Mouse (Mus musculus) testis, adult 2 months (tissue): ENCODE results near the gene Setd4. TPM values are rescaled to one million over a fixed set of nuclear protein-coding genes. Genes with fewer than 3 reads are reported as not detected.
"Not testable (repeated sequence)": the region's sequence is repeated elsewhere in the genome, so short reads cannot be mapped to it uniquely, and the experiment has no call there.

ENCODE experiments used
- H3K27ac ChIP-seq: fragments of 200-500 bp; 2 replicates; pipeline ENCODE4 v1.5.1; 2012; ENCODE audit warnings: low read depth, low read length; ENCODE audit not compliant: control insufficient read depth, insufficient read depth
- H3K27me3 ChIP-seq: fragments of 200-500 bp; 2 replicates; pipeline ENCODE4 v1.6.1; 2012; ENCODE audit warnings: mild to moderate bottlenecking, low read length, moderate library complexity; ENCODE audit not compliant: control insufficient read depth, insufficient read depth
- H3K36me3 ChIP-seq: fragments of 200-500 bp; 2 replicates; pipeline ENCODE4 v1.6.1; 2012; ENCODE audit warnings: mild to moderate bottlenecking, low read length; ENCODE audit not compliant: control insufficient read depth, insufficient read depth
- H3K4me1 ChIP-seq: fragments of 200-500 bp; 2 replicates; pipeline ENCODE4 v1.6.1; 2012; ENCODE audit warnings: low read length; ENCODE audit not compliant: control insufficient read depth, insufficient read depth
- H3K4me3 ChIP-seq: fragments of 200-500 bp; 2 replicates; pipeline ENCODE4 v1.5.1; 2012; ENCODE audit warnings: low read depth, mild to moderate bottlenecking, low read length, moderate library complexity, mixed read lengths; ENCODE audit not compliant: control insufficient read depth
- CTCF ChIP-seq: fragments of 200-500 bp; IDR thresholded peaks from 2 replicates; pipeline ENCODE4 v1.5.1; 2012; ENCODE audit warnings: low read depth, mild to moderate bottlenecking, inconsistent platforms, low read length, moderate library complexity; ENCODE audit not compliant: control insufficient read depth, insufficient read depth, insufficient replicate concordance
- POLR2A ChIP-seq: fragments of 200-500 bp; IDR thresholded peaks from 2 replicates; pipeline ENCODE4 v1.6.1; 2012; ENCODE audit warnings: low read depth, mild to moderate bottlenecking, inconsistent platforms, low read length, moderate library complexity; ENCODE audit not compliant: control insufficient read depth
- polyA plus RNA-seq: library from polyadenylated mRNA; depleted of rRNA; stranded (reverse); fragments of >200 nt; gene quantifications from 2 replicates; pipeline ENCODE4 v1.2.3, GENCODE M21; 2012; rRNA removed

Gene Setd4
- polyA plus RNA-seq = 6.2 and 7.7 TPM in 2 replicates

DNA sequence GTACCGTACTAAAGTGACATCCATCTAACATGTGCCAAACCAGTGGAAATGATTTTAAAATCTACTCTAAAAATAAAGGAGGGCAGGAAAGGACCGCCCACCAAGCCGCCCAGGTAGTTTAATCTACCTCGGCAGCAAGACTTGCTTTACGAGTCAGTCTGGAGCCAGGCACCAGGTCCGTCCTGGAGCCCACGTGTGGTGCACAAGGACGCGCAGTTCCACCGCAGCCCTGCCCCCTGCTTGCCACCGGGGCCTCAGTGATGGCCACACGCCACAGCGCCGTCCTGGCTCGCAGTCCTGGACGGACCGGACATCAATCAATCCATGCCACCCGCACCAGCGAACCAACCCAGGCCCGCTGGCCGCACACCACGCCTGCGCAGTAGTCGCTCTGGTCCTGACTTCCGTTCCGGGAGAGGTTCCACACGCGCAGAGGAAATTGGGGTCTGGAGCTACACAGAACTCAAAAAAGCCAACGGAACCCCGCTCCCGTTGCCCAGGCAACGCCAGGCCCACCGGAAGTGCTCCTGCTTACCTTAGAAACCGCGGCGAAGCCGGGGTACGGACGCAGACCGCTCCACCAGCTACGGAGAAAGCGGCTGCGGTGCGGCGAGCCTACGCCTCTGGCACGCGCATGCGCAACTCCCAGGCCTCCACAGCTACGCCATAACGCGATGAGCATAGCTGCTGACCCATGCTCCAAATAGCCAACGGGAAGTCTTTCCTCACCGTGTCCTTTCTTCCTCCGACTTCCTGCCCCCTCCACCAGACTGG is at the start of gene Setd4:
TSS of gene Setd4 (minus strand) at position 625 of the 774 bp plus-strand sequence.
- 0 out of 2 replicates have a peak, but pooled peaks have one; percentile 10 for TF ChIP-seq CTCF
- TF ChIP-seq POLR2A = peak; percentile 86
- Histone ChIP-seq H3K36me3 (no peaks in the 10 kb centered on the region), H3K27me3 (no peaks in the 10 kb centered on the region), H3K27ac (peak within 1 kb of the TSS; percentile 94), H3K4me1 (peaks cover 16% of the 10 kb centered on the region), H3K4me3 (peak within 1 kb of the TSS; percentile 99)

DNA sequence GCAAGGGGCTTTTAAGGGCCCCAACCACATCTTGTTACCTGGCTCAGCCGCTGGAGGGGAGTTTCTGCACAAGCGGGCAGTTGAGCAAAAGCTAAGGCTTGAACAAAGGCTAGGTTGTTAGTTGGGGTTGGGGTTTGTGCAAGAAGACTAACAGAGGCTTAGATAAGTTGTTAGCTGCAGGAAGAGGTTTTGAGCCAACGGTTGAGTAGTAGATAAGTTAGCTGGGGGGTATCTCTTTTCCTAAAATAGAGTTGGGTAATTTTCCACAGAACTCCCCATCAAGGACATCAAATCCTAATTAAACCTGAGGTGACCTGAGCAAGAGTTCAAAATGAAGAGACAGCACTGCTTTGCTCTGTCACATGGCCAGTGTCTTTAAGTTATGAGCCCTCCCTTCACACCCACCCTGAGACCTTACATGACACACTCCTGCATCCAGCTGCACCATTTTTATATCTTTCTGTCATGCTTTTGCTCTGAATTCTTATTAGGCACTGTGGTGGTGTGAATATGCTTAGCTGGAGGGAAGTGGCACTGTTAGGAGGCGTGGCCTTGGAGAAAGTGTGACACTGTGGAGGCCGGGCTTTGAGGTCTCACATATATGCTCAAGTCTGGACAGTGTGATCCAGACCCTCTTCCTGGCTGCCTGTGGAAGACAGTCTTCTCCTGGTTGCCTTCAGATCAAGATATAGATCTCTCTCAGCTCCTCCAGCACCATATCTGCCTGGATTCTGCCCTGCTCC is 44.7 kb upstream of the Setd4 start:
- H3K27ac ChIP-seq = no peak overlapping the region
- H3K4me3 ChIP-seq = no peak overlapping the region
- H3K27me3 ChIP-seq = no peaks in the 10 kb centered on the region
- no peaks in the 10 kb centered on the region for H3K36me3 ChIP-seq
- TF ChIP-seq POLR2A (no peak), CTCF (no peak)
- no peaks in the 10 kb centered on the region for H3K4me1 ChIP-seq

DNA sequence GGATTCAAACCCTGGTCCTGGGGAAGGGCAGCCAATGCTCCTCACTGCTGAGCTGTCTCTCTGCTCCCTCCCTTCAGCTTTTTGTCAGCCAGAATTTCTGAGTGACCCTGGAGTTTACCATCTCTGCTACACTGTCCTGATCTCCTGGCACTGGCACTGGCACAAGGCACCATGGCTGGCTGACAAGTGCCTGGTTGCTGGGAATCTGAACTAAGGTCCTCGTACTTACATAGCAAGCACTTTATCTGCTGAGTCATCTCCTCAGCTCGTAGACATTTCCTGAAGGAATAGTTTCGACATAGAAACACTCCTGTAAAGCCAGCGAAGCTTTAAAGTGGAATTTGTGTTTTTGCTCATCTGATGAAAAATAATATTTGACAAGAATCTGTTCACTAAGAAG is 40.1 kb upstream of the Setd4 start:
- TF ChIP-seq CTCF = no peak
- TF ChIP-seq POLR2A = no peak
- H3K27me3 ChIP-seq = no peaks in the 10 kb centered on the region
- H3K36me3 ChIP-seq = no peaks in the 10 kb centered on the region
- no peak overlapping the region for H3K4me3 ChIP-seq
- no peak overlapping the region for H3K27ac ChIP-seq
- no peaks in the 10 kb centered on the region for H3K4me1 ChIP-seq

DNA sequence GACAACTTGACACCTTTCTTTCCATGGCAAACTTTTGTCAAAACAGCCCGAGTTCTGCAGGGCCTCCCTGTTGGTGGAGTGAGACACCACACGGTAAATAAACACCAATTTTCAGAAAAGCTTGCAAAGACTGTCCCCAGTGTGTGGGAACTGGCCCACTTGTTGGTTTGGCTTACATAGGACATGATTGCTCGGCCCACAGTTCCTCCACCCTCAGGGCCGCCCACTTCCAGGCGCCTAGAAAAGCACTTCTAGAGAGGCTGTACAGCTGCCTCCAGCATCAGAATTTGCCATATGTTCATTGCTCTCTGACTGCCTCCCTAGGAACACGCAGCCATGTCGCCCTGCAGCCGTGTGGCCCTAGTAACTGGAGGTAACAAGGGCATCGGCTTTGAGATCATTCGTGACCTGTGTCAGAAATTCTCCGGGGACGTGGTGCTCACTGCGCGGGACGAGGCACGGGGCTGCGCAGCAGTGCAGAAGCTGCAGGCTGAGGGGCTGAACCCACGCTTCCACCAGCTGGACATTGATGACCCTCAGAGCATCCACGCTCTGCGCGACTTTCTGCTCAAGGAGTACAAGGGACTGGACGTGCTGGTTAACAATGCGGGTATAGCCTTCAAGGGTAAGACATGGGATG is 24.0 kb upstream of the Setd4 start, which contains the start of gene Gm5678:
TSS of gene Gm5678 (plus strand) at position 337 of the 640 bp plus-strand sequence.
- Histone ChIP-seq H3K4me3 (no peak within 1 kb of the TSS), H3K4me1 (peaks cover 3% of the 10 kb centered on the region; the same call in 1 of the 2 replicates), H3K36me3 (no peaks in the 10 kb centered on the region), H3K27me3 (no peaks in the 10 kb centered on the region), H3K27ac (no peak within 1 kb of the TSS)
- TF ChIP-seq POLR2A (no peak), CTCF (no peak)

DNA sequence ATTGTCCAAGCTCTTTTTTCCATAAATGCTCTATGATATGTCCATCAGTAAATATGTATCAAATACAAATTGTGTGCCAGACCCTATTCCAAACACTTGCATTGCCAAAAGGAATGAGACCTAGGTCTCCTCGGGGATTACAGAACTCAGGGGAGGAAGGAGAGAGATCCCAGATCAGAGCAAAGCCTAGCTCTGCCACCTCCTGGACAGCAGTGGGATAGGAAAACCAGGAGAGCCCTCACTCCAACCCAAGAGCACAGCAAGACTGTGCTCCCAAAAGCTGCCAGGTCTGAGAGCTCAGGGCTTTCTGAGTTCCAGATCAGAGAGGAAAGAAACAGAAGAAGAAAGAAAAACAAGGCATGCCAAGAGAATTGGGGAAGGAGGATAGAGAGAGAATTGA is 22.9 kb upstream of the Setd4 start:
- Histone ChIP-seq H3K27me3 (no peaks in the 10 kb centered on the region), H3K36me3 (no peaks in the 10 kb centered on the region), H3K4me1 (peaks cover 3% of the 10 kb centered on the region; the same call in 1 of the 2 replicates), H3K4me3 (no peak overlapping the region), H3K27ac (no peak overlapping the region)
- TF ChIP-seq CTCF = peak; percentile 34; the same call in 1 of the 2 replicates
- TF ChIP-seq POLR2A = no peak

DNA sequence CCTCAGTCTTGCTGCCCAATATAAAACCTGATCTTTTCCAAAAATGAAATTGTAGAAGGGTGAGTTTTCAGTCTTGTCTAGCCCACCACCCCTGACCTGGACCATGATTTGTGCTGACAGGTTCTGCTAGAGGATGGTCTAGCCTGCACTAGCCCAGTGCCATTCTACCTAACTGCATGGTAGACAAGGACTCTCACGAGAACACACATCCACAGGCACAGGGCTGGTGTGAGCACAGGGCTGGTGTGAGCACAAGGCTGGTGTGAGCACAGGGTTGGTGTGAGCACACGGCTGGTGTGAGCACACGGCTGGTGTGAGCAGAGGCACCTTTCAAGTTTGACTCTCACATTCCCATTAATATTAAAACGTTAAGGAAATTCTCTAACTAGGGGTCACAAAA is 20.8 kb upstream of the Setd4 start:
- no peak overlapping the region for H3K4me3 ChIP-seq

DNA sequence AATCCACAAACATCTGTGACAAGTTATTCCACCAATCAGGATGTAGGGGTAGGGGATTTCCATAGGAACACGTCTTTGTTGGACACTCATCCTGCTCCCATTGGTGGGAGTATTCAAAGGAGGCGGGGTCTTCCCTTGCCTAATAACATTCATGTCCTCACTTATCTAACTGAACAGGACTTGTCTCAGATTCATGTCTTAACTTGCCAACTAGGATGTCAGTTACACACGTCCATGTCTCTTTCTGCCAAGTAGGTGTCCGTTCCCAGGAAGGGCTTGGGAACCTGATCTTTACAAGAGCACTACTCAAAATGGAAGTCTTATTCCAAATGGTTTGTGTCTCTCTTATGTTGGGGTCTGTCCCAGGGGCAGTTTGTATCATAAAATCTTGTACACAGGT is 19.9 kb upstream of the Setd4 start:
- H3K36me3 ChIP-seq, H3K27ac ChIP-seq, H3K4me3 ChIP-seq, H3K27me3 ChIP-seq, H3K4me1 ChIP-seq: not testable (repeated sequence)

More for the DNA sequence above, 20.8 kb upstream of the Setd4 start:
- H3K36me3 ChIP-seq = no peaks in the 10 kb centered on the region
- no peak for TF ChIP-seq POLR2A
- no peak for TF ChIP-seq CTCF
- no peaks in the 10 kb centered on the region for H3K27me3 ChIP-seq
- H3K4me1 ChIP-seq = peaks cover 3% of the 10 kb centered on the region; the same call in 1 of the 2 replicates
- no peak overlapping the region for H3K27ac ChIP-seq
